Mouse (Mus musculus) liver, adult 2 months (tissue): ENCODE results near the gene Ctdsp2.

Source experiments
- CTCF ChIP-seq: fragments of 200-500 bp; IDR thresholded peaks from 2 replicates; pipeline ENCODE4 v1.5.1; 2011; ENCODE audit warnings: low read depth, low read length, control low read depth
- POLR2A ChIP-seq: fragments of 200-500 bp; IDR thresholded peaks from 2 replicates; pipeline ENCODE4 v1.6.1; 2011; ENCODE audit warnings: low read length, control low read depth; ENCODE audit not compliant: insufficient read depth; ENCODE audit errors: extremely low read depth

DNA sequence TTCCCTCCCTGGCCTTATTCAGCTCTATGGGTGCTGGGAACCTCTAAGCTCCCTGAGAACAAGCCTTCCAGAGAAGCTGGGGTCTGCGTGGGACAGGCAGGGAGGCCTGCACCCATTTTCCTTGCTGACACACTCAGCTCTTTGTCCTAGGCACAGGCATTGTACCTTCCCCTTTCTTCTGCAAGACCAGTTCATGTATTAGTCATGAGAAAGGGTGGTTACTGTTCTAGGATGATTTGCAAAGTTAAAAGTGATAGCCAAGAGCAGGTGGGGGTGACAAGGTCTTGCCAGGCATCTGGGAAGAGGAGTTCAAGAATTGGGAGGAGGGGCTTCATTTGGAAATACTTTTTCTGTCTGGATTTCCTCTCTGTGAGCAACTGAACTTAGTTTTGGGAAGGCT lies 23.5 kb downstream of the Ctdsp2 start:
- TF ChIP-seq POLR2A: no peak
- TF ChIP-seq CTCF: no peak
